Mouse (Mus musculus) small intestine, adult 2 months (tissue): ENCODE results near the gene Mum1. TPM values are rescaled to one million over a fixed set of nuclear protein-coding genes. Genes with fewer than 3 reads are reported as not detected.

ENCODE experiments used
- H3K27ac ChIP-seq: fragments of 200-500 bp; 2 replicates; pipeline ENCODE4 v1.5.1; 2012; ENCODE audit warnings: low read depth, low read length, control low read depth, inconsistent platforms; ENCODE audit not compliant: insufficient read depth
- H3K27me3 ChIP-seq: fragments of 200-500 bp; 2 replicates; pipeline ENCODE4 v1.6.1; 2012; ENCODE audit warnings: mild to moderate bottlenecking, moderate library complexity, low read length, inconsistent platforms; ENCODE audit not compliant: control insufficient read depth, insufficient read depth
- H3K36me3 ChIP-seq: fragments of 200-500 bp; 2 replicates; pipeline ENCODE4 v1.6.1; 2012; ENCODE audit warnings: mild to moderate bottlenecking, low read length, control low read depth, inconsistent platforms; ENCODE audit not compliant: control insufficient read depth, insufficient read depth
- H3K4me1 ChIP-seq: fragments of 200-500 bp; 2 replicates; pipeline ENCODE4 v1.6.1; 2012; ENCODE audit warnings: low read length, inconsistent platforms, mixed read lengths; ENCODE audit not compliant: control insufficient read depth, insufficient read depth, insufficient read length
- H3K4me3 ChIP-seq: fragments of 200-500 bp; 2 replicates; pipeline ENCODE4 v1.5.1; 2012; ENCODE audit warnings: low read depth, mild to moderate bottlenecking, control low read depth, inconsistent platforms, low read length, moderate library complexity
- CTCF ChIP-seq: fragments of 200-500 bp; IDR thresholded peaks from 2 replicates; pipeline ENCODE4 v1.5.1; 2012; ENCODE audit warnings: low read depth, mild to moderate bottlenecking, control low read depth, inconsistent platforms, low read length, moderate library complexity, mixed read lengths; ENCODE audit not compliant: insufficient replicate concordance, insufficient read length; ENCODE audit errors: extremely low read depth
- POLR2A ChIP-seq: fragments of 200-500 bp; IDR thresholded peaks from 2 replicates; pipeline ENCODE4 v1.6.1; 2012; ENCODE audit warnings: low read depth, mild to moderate bottlenecking, control low read depth, inconsistent platforms, low read length, moderate library complexity
- WGBS: fragments of 180-500 bp; shearing (Covaris S2); methylation state at CpG from one replicate; pipeline ENCODE4 v1.1.7; 2018; 5-methylcytosine and 5-hydroxymethylcytosine counted together
- polyA plus RNA-seq: library from polyadenylated mRNA; depleted of rRNA; stranded (reverse); fragments of >200 nt; gene quantifications from 2 replicates; pipeline ENCODE4 v1.2.3, GENCODE M21; 2012

The Mum1 gene
- polyA plus RNA-seq, 1 experiment = 23.7 TPM

DNA sequence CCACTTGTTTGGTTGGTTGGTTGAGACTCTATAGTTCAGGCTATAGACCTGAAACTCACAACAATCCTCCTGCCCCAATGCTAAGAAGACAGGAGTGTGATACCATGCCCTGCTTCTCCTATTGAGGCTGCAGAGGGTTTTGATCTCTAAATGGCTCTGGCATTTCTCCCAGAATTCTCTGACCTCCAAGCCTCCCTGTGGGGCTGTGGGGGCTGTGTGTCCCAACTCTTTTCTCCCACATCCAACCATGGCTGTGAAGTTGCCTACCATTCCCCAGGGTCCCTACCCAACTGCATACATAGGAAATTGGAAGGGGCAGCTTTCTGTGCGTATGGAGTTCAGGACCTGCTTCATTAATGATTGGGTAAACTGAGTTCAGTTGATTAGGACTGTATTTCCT, 30.1 kb upstream of the Mum1 start:
- no peaks in the 10 kb centered on the region for H3K4me1 ChIP-seq
- 87% methylated on average over 1 of the region's 1 CpGs for WGBS
- no peak overlapping the region for H3K4me3 ChIP-seq
- H3K27me3 ChIP-seq = peaks cover under 1% of the 10 kb centered on the region; the same call in 1 of the 2 replicates
- no peaks in the 10 kb centered on the region for H3K36me3 ChIP-seq
- H3K27ac ChIP-seq = no peak overlapping the region
- TF ChIP-seq POLR2A (no peak), CTCF (no peak)

- H3K27ac ChIP-seq = no peak overlapping the region
- WGBS = 80% methylated on average over 33 of the region's 33 CpGs
- no peak overlapping the region for H3K4me3 ChIP-seq
- H3K4me1 ChIP-seq = no peaks in the 10 kb centered on the region
- TF ChIP-seq CTCF (no peak), POLR2A (no peak)
- H3K27me3 ChIP-seq = no peaks in the 10 kb centered on the region; the same call in 1 of the 2 replicates
- no peaks in the 10 kb centered on the region for H3K36me3 ChIP-seq
Measured at GRCm38 (mm10) chr10:80196778-80197581, 29.3 kb upstream of the Mum1 start.

DNA sequence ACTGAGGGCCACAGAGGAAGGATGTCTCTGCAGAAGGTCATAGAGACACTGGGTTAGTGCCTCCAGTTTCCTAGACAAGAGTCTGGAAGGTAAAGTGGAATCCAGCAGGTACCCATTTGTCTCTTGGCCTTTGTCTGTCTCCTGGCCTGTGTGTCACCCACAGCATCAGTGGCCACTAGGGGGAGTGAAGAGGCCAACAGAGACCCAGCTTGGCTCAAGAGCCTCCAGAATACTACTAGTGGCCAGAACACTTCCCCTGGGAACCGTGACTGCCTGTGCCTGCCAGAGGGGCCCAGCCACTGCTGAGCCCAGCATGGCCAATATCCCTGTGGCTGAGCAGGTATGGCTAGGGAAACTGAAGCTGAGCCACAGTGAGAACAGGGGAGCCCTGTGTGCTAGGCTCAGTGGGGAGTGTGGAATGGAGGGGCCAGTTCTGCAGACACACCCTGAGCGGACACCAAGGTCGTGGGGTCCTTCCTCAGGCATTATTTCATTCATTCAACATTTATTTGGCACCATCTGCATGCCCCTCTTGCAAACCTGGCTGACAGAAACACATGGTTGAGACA, 26.7 kb upstream of the Mum1 start:
- Histone ChIP-seq H3K27ac (no peak overlapping the region), H3K27me3 (no peaks in the 10 kb centered on the region), H3K36me3 (no peaks in the 10 kb centered on the region), H3K4me1 (no peaks in the 10 kb centered on the region), H3K4me3 (no peak overlapping the region)
- no peak for TF ChIP-seq POLR2A
- TF ChIP-seq CTCF = peak; percentile 90
- 47% methylated on average over 3 of the region's 3 CpGs for WGBS

GRCm38 (mm10) chr10:80200485-80200884, 25.7 kb upstream of the Mum1 start:
- no peak overlapping the region for H3K27ac ChIP-seq
- WGBS = 77% methylated on average over 6 of the region's 6 CpGs
- TF ChIP-seq CTCF = no peak
- H3K27me3 ChIP-seq = no peaks in the 10 kb centered on the region
- no peaks in the 10 kb centered on the region for H3K36me3 ChIP-seq
- H3K4me1 ChIP-seq = no peaks in the 10 kb centered on the region
- no peak overlapping the region for H3K4me3 ChIP-seq

DNA sequence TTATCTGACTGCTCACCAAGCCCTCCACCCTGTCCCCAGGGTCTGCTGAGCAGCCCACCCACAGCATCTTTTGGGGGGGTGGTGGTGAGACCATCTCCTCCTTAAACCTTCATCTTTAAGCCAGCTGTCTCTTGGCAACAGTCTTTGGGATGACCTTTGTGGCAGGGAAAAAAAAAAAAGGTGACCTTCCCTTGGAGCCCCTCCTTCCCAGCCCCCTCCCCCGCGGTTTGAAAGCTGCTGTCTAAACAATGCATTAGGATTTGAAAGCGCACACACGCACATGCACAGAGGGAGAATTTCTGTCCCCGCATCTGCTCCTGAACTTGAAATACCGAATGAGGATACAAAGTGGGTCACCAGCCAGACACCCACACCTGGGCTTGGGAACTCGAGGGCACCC, 22.2 kb upstream of the Mum1 start:
- no peak overlapping the region for H3K4me3 ChIP-seq
- 51% methylated on average over 7 of the region's 7 CpGs for WGBS
- no peaks in the 10 kb centered on the region for H3K4me1 ChIP-seq
- TF ChIP-seq CTCF (no peak), POLR2A (no peak)
- no peaks in the 10 kb centered on the region for H3K36me3 ChIP-seq
- H3K27ac ChIP-seq = no peak overlapping the region
- H3K27me3 ChIP-seq = no peaks in the 10 kb centered on the region

DNA sequence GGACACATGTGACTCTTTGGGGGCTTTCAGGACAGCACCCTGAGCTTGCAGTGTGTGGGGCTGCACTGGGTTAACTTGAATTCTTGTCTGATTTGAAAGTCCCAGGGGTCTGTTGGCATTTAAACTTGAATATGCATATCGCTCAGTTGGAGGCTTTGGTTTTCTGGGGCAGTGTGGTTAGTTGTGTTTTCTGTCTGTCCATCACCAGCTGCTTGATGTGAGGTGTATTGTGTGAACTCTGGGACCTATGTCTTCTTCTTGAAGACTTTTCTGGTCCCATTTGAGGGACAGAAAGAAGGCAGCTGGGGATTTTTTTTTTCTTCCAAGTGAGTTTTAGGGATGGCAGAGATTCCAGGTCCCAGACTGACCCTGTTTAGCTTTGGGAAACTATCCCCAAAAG, 19.0 kb upstream of the Mum1 start:
- Histone ChIP-seq H3K27me3 (no peaks in the 10 kb centered on the region), H3K27ac (no peak overlapping the region), H3K36me3 (no peaks in the 10 kb centered on the region), H3K4me1 (no peaks in the 10 kb centered on the region), H3K4me3 (no peak overlapping the region)
- 87% methylated on average over 1 of the region's 1 CpGs for WGBS
- TF ChIP-seq POLR2A = no peak
- no peak for TF ChIP-seq CTCF

DNA sequence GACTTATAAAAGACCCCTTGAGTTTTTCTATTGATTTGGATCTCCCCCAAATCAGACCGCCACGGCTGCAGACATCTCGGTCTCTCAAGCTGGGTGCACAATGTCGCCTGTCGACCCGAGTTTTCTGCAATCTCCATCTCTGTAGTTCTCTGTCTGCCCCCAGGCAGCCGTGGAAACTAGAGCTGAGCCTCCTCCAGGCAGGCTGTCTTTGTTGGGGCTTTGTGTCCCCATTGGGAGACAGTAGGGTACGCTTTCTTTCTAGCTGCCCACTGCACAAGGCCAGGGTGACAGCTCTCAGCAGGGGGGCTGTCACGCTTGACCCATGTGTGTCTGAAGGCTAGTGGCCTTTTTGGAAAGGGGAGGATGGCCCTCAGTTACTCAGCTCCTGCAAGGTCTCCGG, 18.6 kb upstream of the Mum1 start:
- Histone ChIP-seq H3K4me3 (no peak overlapping the region), H3K36me3 (no peaks in the 10 kb centered on the region), H3K27ac (no peak overlapping the region), H3K4me1 (no peaks in the 10 kb centered on the region), H3K27me3 (no peaks in the 10 kb centered on the region)
- WGBS = 85% methylated on average over 10 of the region's 10 CpGs
- TF ChIP-seq CTCF (no peak), POLR2A (no peak)

DNA sequence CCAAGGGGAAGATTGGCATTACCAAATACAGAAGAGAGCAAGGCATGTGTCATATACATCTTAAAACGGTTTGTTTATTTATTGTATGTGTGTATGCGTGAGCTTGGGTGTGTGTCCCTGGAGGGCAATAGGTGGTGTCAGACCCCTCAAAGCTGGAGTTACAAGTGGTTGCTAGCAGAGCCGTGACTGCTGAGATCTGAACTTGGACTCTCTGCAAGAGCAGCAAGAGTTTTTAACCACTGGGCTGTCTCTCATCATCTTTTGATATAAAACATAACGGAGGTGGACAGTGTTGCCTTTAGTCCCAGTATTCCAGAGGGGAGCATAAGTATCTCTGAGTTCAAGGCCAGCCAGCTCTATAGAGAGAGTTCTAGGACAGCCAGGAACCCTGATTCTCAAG, 18.0 kb upstream of the Mum1 start:
- no peak overlapping the region for H3K4me3 ChIP-seq
- no peaks in the 10 kb centered on the region for H3K36me3 ChIP-seq
- 84% methylated on average over 4 of the region's 4 CpGs for WGBS
- no peak overlapping the region for H3K27ac ChIP-seq
- H3K4me1 ChIP-seq = no peaks in the 10 kb centered on the region
- H3K27me3 ChIP-seq = no peaks in the 10 kb centered on the region
- TF ChIP-seq CTCF = no peak
- no peak for TF ChIP-seq POLR2A
